Mouse (Mus musculus): ENCODE measurements around the gene Cpne4. TPM values are rescaled to one million over a fixed set of nuclear protein-coding genes. Genes with fewer than 3 reads are reported as not detected.

Cpne4 gene
- total RNA-seq, 2 experiments from 2014 or later, result 0.16 to 0.17 TPM

DNA sequence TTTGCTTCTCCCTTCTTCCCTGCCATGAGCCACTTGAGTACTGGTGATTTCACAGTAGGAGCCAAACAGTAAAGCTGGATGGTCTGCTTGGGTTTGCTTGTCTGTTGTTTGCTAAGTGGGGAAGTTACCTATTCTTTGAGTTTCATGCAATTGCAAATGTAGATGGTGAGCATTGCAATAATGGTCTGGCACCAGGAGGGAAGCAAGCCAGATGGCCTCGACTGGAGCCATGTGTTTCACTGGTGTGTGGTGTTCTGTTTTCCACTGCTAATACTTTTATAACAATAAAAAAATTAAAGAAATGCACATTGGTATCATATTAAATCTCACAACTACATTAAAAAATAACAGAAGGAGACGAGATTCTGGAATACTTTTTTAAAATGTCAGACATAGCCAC is 502.6 kb downstream of the Cpne4 start:
- DNase-seq, result no peak

DNA sequence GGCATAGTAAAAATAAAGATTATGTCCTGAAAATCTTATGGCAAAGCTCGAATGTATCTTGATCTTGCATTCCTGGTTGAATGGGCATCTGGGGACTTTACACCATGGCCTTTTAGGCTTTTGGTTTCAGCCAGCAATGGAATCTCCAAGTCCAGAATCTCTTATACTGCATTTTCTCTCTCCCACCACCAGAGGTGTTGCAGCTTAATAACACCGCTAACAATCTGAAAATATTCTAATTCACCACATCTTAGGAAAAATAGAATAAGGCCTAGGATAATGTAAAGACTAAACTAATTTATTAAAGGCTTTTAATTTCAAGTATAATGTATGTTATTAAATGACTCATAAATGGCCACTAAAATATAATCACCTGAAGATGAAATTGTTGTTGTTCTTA is 503.2 kb downstream of the Cpne4 start:
- no peak for DNase-seq

DNA sequence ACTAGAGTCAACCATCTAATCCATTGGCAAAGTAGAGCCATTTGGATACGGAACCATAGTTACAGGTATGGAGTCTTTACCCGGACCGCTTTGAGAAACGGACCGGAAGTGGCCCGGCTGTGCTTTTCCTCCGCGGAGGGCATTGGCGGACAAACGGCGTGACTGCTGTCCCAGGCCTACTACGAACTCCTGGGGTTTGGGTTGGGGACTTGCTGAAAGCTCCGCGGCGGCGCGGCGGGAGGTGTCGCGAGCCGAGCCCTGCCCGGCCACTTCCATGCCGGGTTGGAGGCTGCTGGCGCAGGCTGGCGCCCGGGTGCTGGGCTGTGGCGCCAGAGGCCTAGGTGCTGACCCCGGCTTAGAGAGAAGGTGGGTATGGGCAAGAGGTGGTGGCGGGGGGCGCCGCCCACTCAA is 506.1 kb downstream of the Cpne4 start, which contains the start of gene Mrpl3:
Gene Mrpl3, plus strand, starts transcription at position 93 of the 411 bp plus-strand sequence.
- peak; percentile 84 to 86 for DNase-seq

DNA sequence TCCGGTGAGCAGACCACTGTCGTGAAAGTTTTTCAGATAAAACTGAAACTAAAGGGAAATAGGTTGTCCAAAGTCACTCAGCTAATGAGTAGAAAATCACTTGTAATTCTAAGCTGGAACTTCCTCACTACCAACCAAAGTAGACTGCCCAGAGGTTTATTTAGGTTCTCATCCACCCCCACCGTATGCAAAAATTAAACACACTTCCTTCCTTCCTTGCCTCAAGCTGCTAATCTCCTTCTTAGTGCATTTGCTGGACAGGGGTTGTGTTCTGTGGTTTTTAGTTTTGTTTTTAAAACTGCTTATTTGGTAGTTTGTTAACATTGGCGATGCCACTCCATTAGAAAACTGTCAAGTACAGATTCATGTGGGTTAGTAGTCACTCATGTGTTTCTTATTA is 506.7 kb downstream of the Cpne4 start:
- DNase-seq, result no peak

DNA sequence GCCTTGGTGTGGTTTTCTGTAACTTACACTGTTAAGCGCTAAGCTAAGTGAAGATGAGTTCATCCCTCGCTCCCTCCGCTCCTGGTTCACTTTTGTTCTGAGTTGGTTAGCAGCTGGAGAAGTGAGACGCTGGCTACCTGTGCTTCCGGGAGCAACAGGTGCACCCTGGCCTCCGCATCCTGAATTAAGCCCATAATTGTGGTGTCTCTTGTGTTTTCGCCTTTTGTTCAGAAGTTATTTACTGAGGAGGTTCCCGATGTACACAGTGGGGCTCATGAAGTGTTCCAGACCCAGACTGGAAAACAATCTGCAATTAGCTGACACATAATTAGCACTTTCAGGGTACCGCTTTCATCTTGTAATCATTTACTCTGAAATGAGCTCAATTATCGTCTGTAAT is 522.0 kb downstream of the Cpne4 start:
- no peak for DNase-seq

DNA sequence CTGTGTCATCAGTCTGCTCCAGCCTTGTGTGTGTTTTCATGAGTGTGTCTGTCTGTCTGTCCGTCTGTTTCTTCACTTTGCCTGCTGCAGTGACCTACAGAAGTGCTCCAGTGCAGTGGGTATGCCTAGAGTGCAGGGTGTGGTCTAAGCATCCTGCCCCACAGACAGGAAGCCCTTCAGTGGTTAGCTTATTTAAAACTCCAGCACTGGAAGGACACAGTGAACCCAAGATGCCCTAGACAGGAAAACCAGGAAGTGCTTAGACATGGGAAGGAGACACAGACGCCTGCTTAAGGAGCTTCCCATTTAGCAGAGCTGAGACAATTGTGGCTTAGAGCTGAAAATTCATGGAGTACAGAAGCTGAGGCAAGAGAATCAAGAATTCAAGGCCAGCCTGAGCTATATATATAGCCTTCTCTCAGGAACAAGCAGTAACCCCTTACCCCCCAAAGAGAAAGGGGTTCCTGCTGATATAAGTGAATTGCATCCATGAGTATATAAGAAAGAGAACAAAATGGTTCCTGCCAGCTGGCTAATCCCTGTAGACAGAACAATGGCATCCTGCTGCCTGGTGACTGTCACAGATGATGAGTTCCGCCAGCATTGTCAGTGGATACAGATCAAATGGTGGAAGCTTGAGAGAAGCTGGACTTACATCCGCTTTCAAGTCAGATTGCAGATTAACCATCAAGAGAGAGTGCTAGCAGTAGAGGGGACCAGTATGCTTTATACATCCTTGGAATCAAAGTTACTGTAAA is 526.1 kb downstream of the Cpne4 start:
- no peak for DNase-seq

DNA sequence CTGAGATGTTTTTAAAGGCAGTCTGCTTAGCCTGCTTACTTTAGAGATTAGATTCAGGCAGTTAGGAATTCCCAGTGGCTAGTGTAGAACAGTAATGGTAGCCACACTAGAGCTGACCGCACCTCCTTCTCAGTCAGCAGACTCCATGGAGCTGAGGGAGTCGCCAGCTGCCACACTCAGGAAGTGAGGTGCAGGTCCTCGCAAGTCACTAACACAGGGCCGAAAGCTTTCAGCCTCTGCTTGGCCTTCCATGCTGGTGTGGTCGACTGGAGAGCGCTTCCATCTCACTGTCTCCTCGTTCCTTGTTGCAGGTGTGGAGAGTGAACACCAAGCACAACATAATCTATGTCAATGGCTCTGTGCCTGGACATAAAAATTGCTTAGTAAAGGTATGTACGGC is 527.8 kb downstream of the Cpne4 start:
- no peak for DNase-seq

DNA sequence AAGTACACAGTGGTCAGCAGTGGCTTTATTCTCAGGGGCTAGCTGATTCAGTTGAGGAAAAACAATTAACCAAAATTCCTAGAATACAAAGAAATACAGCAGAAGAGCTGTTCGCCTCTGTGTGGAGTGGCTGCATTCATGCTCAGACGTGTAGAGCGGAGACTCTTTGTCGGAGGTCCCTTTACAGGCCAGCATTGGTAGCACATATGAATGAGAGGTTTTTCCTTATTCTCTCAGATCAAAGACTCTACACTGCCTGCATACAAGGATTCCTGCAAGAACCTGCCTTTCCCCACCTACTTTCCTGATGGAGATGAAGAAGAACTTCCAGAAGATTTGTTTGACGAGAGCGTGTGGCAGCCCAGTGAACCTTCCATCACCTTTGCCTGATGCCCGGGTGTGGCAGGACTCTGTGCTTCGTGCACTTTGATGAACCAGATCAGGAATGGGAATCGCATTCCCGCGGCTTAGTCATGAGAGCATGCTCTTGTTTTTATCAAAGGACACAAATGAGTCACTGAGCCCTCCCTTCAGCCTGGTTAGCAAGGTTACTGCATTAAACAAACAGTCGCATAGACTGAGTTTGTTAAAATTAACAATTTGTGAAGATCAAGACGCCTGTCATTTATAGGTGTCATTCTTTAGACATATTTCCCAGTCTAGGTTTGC is 529.8 kb downstream of the Cpne4 start:
- DNase-seq, result peak; percentile 61 to 70

DNA sequence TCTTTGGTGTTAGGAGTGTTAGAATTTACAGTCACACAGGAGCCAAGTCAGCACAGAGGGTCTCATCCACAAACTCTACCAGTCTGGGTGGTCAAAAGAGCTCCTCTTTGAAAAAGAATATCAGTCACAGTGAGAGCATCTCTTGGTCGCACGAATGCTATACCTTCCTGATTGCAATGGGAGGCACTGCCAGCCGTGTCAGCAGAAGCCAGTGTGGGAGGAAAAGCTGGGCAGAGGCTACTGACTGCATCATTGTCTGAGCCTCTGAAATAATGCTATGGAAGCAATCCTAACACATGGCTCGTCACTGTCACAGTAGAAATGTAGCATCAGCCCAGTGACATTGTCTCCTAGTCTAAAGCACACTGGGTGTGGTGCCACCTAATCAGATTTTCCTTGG is 531.4 kb downstream of the Cpne4 start:
- no peak for DNase-seq

DNA sequence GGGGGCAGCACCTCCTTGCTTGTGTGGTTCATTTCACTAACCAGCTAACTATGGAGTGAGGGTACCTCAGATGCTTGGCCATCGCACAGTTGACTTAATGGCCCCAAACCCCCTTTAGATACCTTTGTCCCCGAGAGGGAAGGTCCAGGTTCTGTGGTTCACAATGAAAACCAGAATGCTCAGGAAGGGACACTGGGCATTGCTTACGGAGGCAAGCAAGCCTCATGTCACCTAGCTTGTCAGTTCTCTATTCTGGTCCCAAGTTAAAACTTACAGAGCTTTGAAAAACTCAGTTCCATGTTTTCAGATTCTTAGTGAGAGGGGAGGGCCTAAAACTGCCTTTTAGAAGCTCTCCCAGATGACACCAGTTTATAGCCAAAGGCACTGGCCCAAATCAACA is 533.2 kb downstream of the Cpne4 start:
- DNase-seq, result no peak

Small RNAs within 50 kb of the gene (microRNA-seq; reads per million reads assigned to microRNA genes)
- gene Gm23391, result not detected

Other genes starting within 250 kb of the Cpne4 start
- gene Acpp, start 209.5 kb upstream of the Cpne4 start, total RNA-seq (2021), result 10 to 100 TPM in 1 of 2 experiments, under 1 TPM in 1; 0.13 to 29.3 TPM

Measured in adrenal gland, postnatal 36 days (tissue).